Mouse (Mus musculus) ES-Bruce4 (cell line): ENCODE data around the gene Cryl1.

Experiments used
- CTCF ChIP-seq: IDR thresholded peaks from one replicate; pipeline ENCODE4 v1.8.1; 2011; ENCODE audit warnings: low read depth, low read length
- POLR2A ChIP-seq: IDR thresholded peaks from one replicate; pipeline ENCODE4 v1.8.1; 2011; ENCODE audit warnings: low read length; ENCODE audit not compliant: insufficient read depth

DNA sequence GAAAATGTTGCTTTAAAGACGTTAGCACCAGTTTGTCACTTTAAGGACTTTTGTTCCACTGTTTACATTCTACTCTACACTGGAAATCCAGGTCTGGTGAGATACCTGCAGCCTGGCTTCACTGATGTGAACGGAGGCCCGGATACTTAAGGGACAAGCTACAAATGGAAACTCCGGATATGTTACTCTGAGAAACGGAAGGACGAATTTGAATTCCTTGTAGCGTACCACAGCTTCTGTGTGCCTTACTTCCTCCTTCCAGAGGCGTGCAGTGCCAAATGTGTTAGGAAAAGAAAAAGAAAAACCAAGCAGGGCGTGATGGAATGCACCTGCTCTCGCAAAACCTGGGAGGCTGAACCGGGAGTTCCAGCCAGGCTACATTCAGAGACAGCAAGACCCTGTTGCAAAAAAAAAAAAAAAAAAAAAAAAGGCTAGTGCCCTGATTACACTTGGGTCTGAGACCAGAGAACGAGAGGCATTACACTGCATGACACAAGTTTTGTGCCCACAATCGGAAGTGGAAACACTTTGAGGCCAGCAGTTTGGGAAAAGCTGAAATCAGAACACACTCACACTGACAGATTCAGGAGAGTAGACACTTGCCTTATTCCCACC lies 591 bp upstream of the Cryl1 start:
- no peak for TF ChIP-seq CTCF
- no peak for TF ChIP-seq POLR2A
